Mouse (Mus musculus) liver, adult 2 months (tissue): ENCODE measurements around the gene Impdh2. TPM values are rescaled to one million over a fixed set of nuclear protein-coding genes. Genes with fewer than 3 reads are reported as not detected.
A peak's percentile ranks its signal among the peaks of the same experiment; 100 is the strongest.

Experiments
- DNase-seq: peaks from one replicate; pipeline ENCODE4 v3.0.0-alpha.2; 2011; ENCODE audit warnings: low read depth, low spot score; ENCODE audit errors: extremely low read depth
- H3K27ac ChIP-seq: fragments of 200-500 bp; replicated peaks from 2 replicates; pipeline ENCODE4 v1.5.1; 2012; ENCODE audit warnings: low read depth, mild to moderate bottlenecking, control low read depth, inconsistent platforms, low read length; ENCODE audit not compliant: insufficient read depth
- H3K27me3 ChIP-seq: fragments of 200-500 bp; 2 replicates; pipeline ENCODE4 v1.6.1; 2012; ENCODE audit warnings: mild to moderate bottlenecking, moderate library complexity, low read length, inconsistent platforms; ENCODE audit not compliant: control insufficient read depth, insufficient read depth
- H3K36me3 ChIP-seq: fragments of 200-500 bp; 2 replicates; pipeline ENCODE4 v1.6.1; 2012; ENCODE audit warnings: low read length, inconsistent platforms; ENCODE audit not compliant: control insufficient read depth, insufficient read depth
- H3K4me1 ChIP-seq: fragments of 200-500 bp; 2 replicates; pipeline ENCODE4 v1.6.1; 2011; ENCODE audit warnings: low read length; ENCODE audit not compliant: control insufficient read depth, insufficient read depth
- H3K4me3 ChIP-seq: fragments of 200-500 bp; 2 replicates; pipeline ENCODE4 v1.5.1; 2011; ENCODE audit warnings: low read depth, mild to moderate bottlenecking, control low read depth, low read length, moderate library complexity; ENCODE audit not compliant: insufficient read depth
- H3K79me2 ChIP-seq: fragments of 200-500 bp; 2 replicates; pipeline ENCODE4 v1.6.1; 2012; ENCODE audit warnings: inconsistent platforms, mild to moderate bottlenecking, low read length, moderate library complexity; ENCODE audit not compliant: control insufficient read depth, insufficient read depth
- H3K9ac ChIP-seq: fragments of 200-500 bp; 2 replicates; pipeline ENCODE4 v1.6.1; 2012; ENCODE audit warnings: low read depth, mild to moderate bottlenecking, control low read depth, inconsistent platforms, low read length
- CTCF ChIP-seq: fragments of 200-500 bp; IDR thresholded peaks from 2 replicates; pipeline ENCODE4 v1.5.1; 2011; ENCODE audit warnings: low read depth, low read length, control low read depth
- POLR2A ChIP-seq: fragments of 200-500 bp; IDR thresholded peaks from 2 replicates; pipeline ENCODE4 v1.6.1; 2011; ENCODE audit warnings: low read length, control low read depth; ENCODE audit not compliant: insufficient read depth; ENCODE audit errors: extremely low read depth
- WGBS: fragments of 180-500 bp; shearing (Covaris S2); methylation state at CpG from one replicate; pipeline ENCODE4 v1.1.7; 2018; 5-methylcytosine and 5-hydroxymethylcytosine counted together
- polyA plus RNA-seq: library from polyadenylated mRNA; depleted of rRNA; stranded (reverse); fragments of >200 nt; gene quantifications from 2 replicates; pipeline ENCODE4 v1.2.3, GENCODE M21; 2012; rRNA removed
- total RNA-seq: library from RNA; depleted of rRNA; stranded (reverse); fragments of >200 nt; gene quantifications from 2 replicates; pipeline ENCODE4 v1.2.3, GENCODE M21; 2014; rRNA removed

Gene Impdh2
- total RNA-seq (33.6 and 39.3 TPM in 2 replicates), polyA plus RNA-seq (62.5 and 72.8 TPM in 2 replicates)

- 0 out of 2 replicates have a peak, but pooled peaks have one; percentile 0 for TF ChIP-seq CTCF
- peak; percentile 78 for TF ChIP-seq POLR2A
- H3K27ac ChIP-seq, result peak within 1 kb of the TSS; percentile 30
- peak within 1 kb of the TSS; percentile 89 for H3K9ac ChIP-seq
- peak within 1 kb of the TSS; percentile 74 for H3K4me3 ChIP-seq
- H3K79me2 ChIP-seq, result peaks cover 8% of the 10 kb centered on the region; the same call in 1 of the 2 replicates
- no peaks in the 10 kb centered on the region for H3K4me1 ChIP-seq
- peak; percentile 89 for DNase-seq
- under 1% methylated on average over 53 of the region's 53 CpGs for WGBS
- peaks cover 37% of the 10 kb centered on the region for H3K36me3 ChIP-seq
- H3K27me3 ChIP-seq, result no peaks in the 10 kb centered on the region
Measured at GRCm38 (mm10) chr9:108560227-108560841, at the start of gene Impdh2. Gene Impdh2, plus strand, starts transcription at chr9:108560286.

GRCm38 (mm10) chr9:108516380-108517251 is 43.5 kb upstream of the Impdh2 start, which contains the start of gene Qrich1:
Gene Qrich1, plus strand, starts transcription at chr9:108516806.
- Histone ChIP-seq H3K36me3 (peaks cover 22% of the 10 kb centered on the region), H3K79me2 (peaks cover 10% of the 10 kb centered on the region; the same call in 1 of the 2 replicates), H3K27me3 (no peaks in the 10 kb centered on the region), H3K27ac (peak within 1 kb of the TSS; percentile 87), H3K4me3 (peak within 1 kb of the TSS; percentile 81), H3K4me1 (peaks cover 4% of the 10 kb centered on the region; the same call in 1 of the 2 replicates), H3K9ac (peak within 1 kb of the TSS; percentile 94)
- 2% methylated on average over 55 of the region's 55 CpGs for WGBS
- DNase-seq, result peak; percentile 87
- TF ChIP-seq POLR2A (peak; percentile 69; the same call in 1 of the 2 replicates), CTCF (no peak)

DNA sequence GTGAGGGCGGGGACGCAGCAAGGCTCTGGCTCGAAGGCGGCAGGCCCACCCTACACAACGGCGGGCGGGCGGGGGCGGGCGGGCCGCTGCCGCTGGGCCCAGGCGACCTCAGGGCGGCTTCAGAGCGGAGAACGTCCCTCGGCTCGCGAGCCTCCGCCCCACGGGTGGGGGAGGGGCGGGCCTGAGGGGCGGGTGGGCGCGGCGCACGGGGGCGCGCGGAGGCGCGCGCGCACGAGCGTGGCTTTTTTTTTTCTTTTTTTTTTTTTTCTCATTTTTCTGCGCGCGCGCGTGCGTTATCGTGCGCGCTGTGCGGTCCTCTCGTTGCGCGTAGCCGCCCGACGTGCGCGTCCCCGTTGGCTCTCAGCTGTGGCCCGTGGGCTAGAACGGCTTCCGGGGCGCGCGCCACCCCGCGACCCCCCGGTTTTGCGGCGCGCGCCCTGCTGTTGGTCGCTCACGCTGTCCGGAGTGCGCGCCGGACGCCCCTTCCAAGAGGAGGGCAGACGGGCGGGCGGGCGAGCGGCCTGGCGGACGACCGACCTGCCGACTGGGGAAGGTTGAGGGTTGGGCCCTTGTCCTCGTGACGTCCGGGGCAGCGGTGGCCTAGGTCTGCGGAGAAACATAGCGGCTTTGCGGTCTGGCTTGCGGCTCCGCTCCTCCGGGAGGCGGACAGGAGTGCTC is 42.7 kb upstream of the Impdh2 start:
- peak overlapping the region; percentile 94 for H3K9ac ChIP-seq
- peaks cover 15% of the 10 kb centered on the region for H3K36me3 ChIP-seq
- under 1% methylated on average over 77 of the region's 95 CpGs for WGBS

GRCm38 (mm10) chr9:108517931-108518332 is 42.2 kb upstream of the Impdh2 start:
- DNase-seq, result peak; percentile 57
- Histone ChIP-seq H3K4me3 (peak overlapping the region; percentile 81), H3K9ac (peak overlapping the region; percentile 94), H3K79me2 (peaks cover 13% of the 10 kb centered on the region; the same call in 1 of the 2 replicates), H3K27me3 (no peaks in the 10 kb centered on the region), H3K36me3 (peaks cover 15% of the 10 kb centered on the region), H3K27ac (peak overlapping the region; percentile 80), H3K4me1 (peaks cover 4% of the 10 kb centered on the region; the same call in 1 of the 2 replicates)
- no peak for TF ChIP-seq POLR2A
- under 1% methylated on average over 13 of the region's 13 CpGs for WGBS

More for the DNA sequence above, 42.7 kb upstream of the Impdh2 start:
- DNase-seq, result peak; percentile 54
- Histone ChIP-seq H3K27ac (peak overlapping the region; percentile 87), H3K4me3 (peak overlapping the region; percentile 81), H3K27me3 (no peaks in the 10 kb centered on the region), H3K4me1 (peaks cover 4% of the 10 kb centered on the region; the same call in 1 of the 2 replicates), H3K79me2 (peaks cover 13% of the 10 kb centered on the region; the same call in 1 of the 2 replicates)
- TF ChIP-seq POLR2A (0 out of 2 replicates have a peak, but pooled peaks have one; percentile 8), CTCF (no peak)

DNA sequence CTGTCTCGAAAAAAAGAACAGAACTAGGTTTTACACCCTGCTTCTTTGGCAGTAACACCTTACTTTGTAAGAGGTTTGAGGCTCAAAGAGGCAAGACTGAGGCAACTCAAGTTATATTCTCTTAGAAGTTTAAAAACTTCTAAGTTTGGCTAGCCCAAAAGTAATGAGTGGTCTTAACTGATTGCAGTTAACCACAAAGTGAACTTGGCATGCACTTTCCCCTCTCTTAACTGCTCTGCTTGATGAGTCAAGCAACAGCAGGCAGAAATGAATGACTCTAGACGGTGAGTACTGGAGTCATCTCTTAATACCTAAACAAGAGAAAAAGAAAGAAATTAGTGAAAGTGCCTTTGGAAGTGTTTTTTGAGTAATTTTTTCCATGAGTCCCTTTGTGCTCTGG is 38.5 kb upstream of the Impdh2 start:
- Histone ChIP-seq H3K79me2 (peaks cover 26% of the 10 kb centered on the region; the same call in 1 of the 2 replicates), H3K36me3 (peaks cover 7% of the 10 kb centered on the region; the same call in 1 of the 2 replicates), H3K27ac (no peak overlapping the region), H3K27me3 (no peaks in the 10 kb centered on the region), H3K4me1 (peaks cover 7% of the 10 kb centered on the region; the same call in 1 of the 2 replicates), H3K9ac (no peak overlapping the region), H3K4me3 (no peak overlapping the region)
- WGBS, result 59% methylated on average over 2 of the region's 2 CpGs
- DNase-seq, result no peak
- no peak for TF ChIP-seq CTCF
- TF ChIP-seq POLR2A, result no peak
